ENCODE assay signal across 10 mouse cellular contexts in genomic region chr8:12396501-12397345, GRCm38 (mm10). TPM values are rescaled to one million over a fixed set of nuclear protein-coding genes. Genes with fewer than 3 reads are reported as not detected.
DNase-seq lines count a peak whose midpoint lies in the region; ATAC-seq and TF ChIP-seq lines count a peak whose summit lies in the region.
"Had no signal": no experiment of that assay in that cellular context is flagged by ENCODE, and none has a peak within 500 bp of the region (broad histone marks: within the 10 kb centered on the region; RNA-seq: fewer than 3 reads in every experiment).

No protein-coding gene starts in this region.

- peak overlapping the region; percentile 29 for H3K4me3 ChIP-seq in liver, embryonic 11.5 days (ENCODE audit: low read depth, low read length)
- H3K4me3 ChIP-seq in embryonic facial prominence, embryonic 13.5 days = peak overlapping the region; percentile 34
- H3K4me3 ChIP-seq in intestine, postnatal 0 days (ENCODE audit: low read depth, low read length) = peak overlapping the region; percentile 26
- peak overlapping the region; percentile 42 for H3K4me3 ChIP-seq in neural tube, embryonic 15.5 days (replicated peaks)
- H3K4me3 ChIP-seq: myocyte had no signal

- no peak overlapping the region for H3K9ac ChIP-seq in liver, embryonic 11.5 days (ENCODE audit: low read depth, low read length)
- H3K9ac ChIP-seq in embryonic facial prominence, embryonic 13.5 days = no peak overlapping the region
- H3K9ac ChIP-seq in intestine, postnatal 0 days (ENCODE audit: low read depth, low read length) = no peak overlapping the region
- H3K9ac ChIP-seq in neural tube, embryonic 15.5 days (replicated peaks) = peak overlapping the region; percentile 26

- 2% methylated on average over 104 of the region's 118 CpGs for WGBS in liver, embryonic 11.5 days
- WGBS in embryonic facial prominence, embryonic 13.5 days = under 1% methylated on average over 107 of the region's 118 CpGs
- under 1% methylated on average over 90 of the region's 118 CpGs for WGBS in intestine, postnatal 0 days
- under 1% methylated on average over 103 of the region's 118 CpGs for WGBS in neural tube, embryonic 15.5 days

- ATAC-seq in liver, embryonic 11.5 days (replicated peaks; ENCODE audit: low FRiP score) = no peak
- ATAC-seq in embryonic facial prominence, embryonic 13.5 days (ENCODE audit: insufficient number of reproducible peaks, insufficient read depth, low FRiP score, low TSS enrichment, low read depth) = no peak
- peak; percentile 25; the same call in 1 of the 2 replicates for ATAC-seq in intestine, postnatal 0 days
- peak; percentile 16; the same call in 1 of the 2 replicates for ATAC-seq in neural tube, embryonic 15.5 days (ENCODE audit: low FRiP score)

- no peaks in the 10 kb centered on the region for H3K36me3 ChIP-seq in liver, embryonic 11.5 days (ENCODE audit: control insufficient read depth, insufficient read depth, low read length)
- no peaks in the 10 kb centered on the region for H3K36me3 ChIP-seq in embryonic facial prominence, embryonic 13.5 days
- H3K36me3 ChIP-seq in intestine, postnatal 0 days (ENCODE audit: control insufficient read depth, insufficient read depth) = no peaks in the 10 kb centered on the region
- no peaks in the 10 kb centered on the region for H3K36me3 ChIP-seq in neural tube, embryonic 15.5 days

- no peaks in the 10 kb centered on the region for H3K9me3 ChIP-seq in liver, embryonic 11.5 days (ENCODE audit: control insufficient read depth, low read length)
- H3K9me3 ChIP-seq in embryonic facial prominence, embryonic 13.5 days = no peaks in the 10 kb centered on the region
- H3K9me3 ChIP-seq in intestine, postnatal 0 days (ENCODE audit: control insufficient read depth) = no peaks in the 10 kb centered on the region
- H3K9me3 ChIP-seq in neural tube, embryonic 15.5 days (replicated peaks) = no peaks in the 10 kb centered on the region

- H3K27ac ChIP-seq in liver, embryonic 11.5 days (ENCODE audit: low read depth, low read length) = no peak overlapping the region
- H3K27ac ChIP-seq in embryonic facial prominence, embryonic 13.5 days = no peak overlapping the region
- H3K27ac ChIP-seq in intestine, postnatal 0 days (ENCODE audit: low read depth, low read length) = no peak overlapping the region
- H3K27ac ChIP-seq in neural tube, embryonic 15.5 days (replicated peaks) = peak overlapping the region; percentile 75

- peak; percentile 52 for DNase-seq in liver, embryonic 11.5 days (ENCODE audit: low spot score)
- no peak for DNase-seq in liver
- no peak for DNase-seq in left cerebral cortex, adult 11 months (ENCODE audit: low spot score)
- DNase-seq in layer of hippocampus, postnatal 36 days = no peak
- DNase-seq in kidney, adult 8-10 months = no peak
- DNase-seq: gastrocnemius, postnatal 14 days had no signal

- peak overlapping the region; percentile 41 for H3K4me2 ChIP-seq in liver, embryonic 11.5 days
- peak overlapping the region; percentile 50 for H3K4me2 ChIP-seq in embryonic facial prominence, embryonic 13.5 days
- peak overlapping the region; percentile 44 for H3K4me2 ChIP-seq in intestine, postnatal 0 days (replicated peaks; ENCODE audit: low read depth)
- H3K4me2 ChIP-seq in neural tube, embryonic 15.5 days = peak overlapping the region; percentile 59

- peaks cover 2% of the 10 kb centered on the region for H3K4me1 ChIP-seq in liver, embryonic 11.5 days (replicated peaks; ENCODE audit: control insufficient read depth, insufficient read depth, low read length)
- H3K4me1 ChIP-seq in embryonic facial prominence, embryonic 13.5 days = peaks cover 29% of the 10 kb centered on the region
- H3K4me1 ChIP-seq in intestine, postnatal 0 days (replicated peaks; ENCODE audit: control insufficient read depth, insufficient read depth, low read length) = no peaks in the 10 kb centered on the region
- H3K4me1 ChIP-seq in neural tube, embryonic 15.5 days = peaks cover 38% of the 10 kb centered on the region

- H3K27me3 ChIP-seq in liver, embryonic 11.5 days (replicated peaks; ENCODE audit: control insufficient read depth, insufficient read depth, low read length) = peaks cover 98% of the 10 kb centered on the region
- peaks cover 98% of the 10 kb centered on the region for H3K27me3 ChIP-seq in embryonic facial prominence, embryonic 13.5 days
- H3K27me3 ChIP-seq in intestine, postnatal 0 days (replicated peaks; ENCODE audit: control insufficient read depth, insufficient read depth, low read length) = peaks cover 99% of the 10 kb centered on the region
- H3K27me3 ChIP-seq in neural tube, embryonic 15.5 days (replicated peaks) = peaks cover 83% of the 10 kb centered on the region

- TF ChIP-seq CTCF in intestine, postnatal 0 days (IDR thresholded peaks at IDR 0.05; ENCODE audit: low read depth) = no peak

RNA-seq across cellular contexts. Expression of gene Sox1, which starts 1.6 kb away (rescaled TPM):
- not detected in 2 replicates for polyA plus RNA-seq in liver, embryonic 11.5 days (2014; fragmentation: Nextera tagmentation; extraction: Ambion mirVana)
- not detected in 2 replicates for polyA plus RNA-seq in embryonic facial prominence, embryonic 13.5 days (2015; fragmentation: Nextera tagmentation; extraction: Ambion mirVana)
- not detected in 2 replicates for polyA plus RNA-seq in intestine, postnatal 0 days (2015; fragmentation: Nextera tagmentation; extraction: Ambion mirVana)
- 0.40 and 0.91 TPM in 2 replicates for polyA plus RNA-seq in neural tube, embryonic 15.5 days (2015; fragmentation: Nextera tagmentation; extraction: Ambion mirVana)
- total RNA-seq in layer of hippocampus, postnatal 36 days (2021) = 1 to 10 TPM; 9.7 to 10.0 TPM
- total RNA-seq: gastrocnemius, postnatal 14 days had no signal
- polyA plus RNA-seq: myocyte had no signal

Comparison
In these comparisons a context has a peak if more than half of its experiments do, and no peak if none do; other contexts are left out.
1. ATAC-seq: peak in intestine, postnatal 0 days (single experiment) and neural tube, embryonic 15.5 days (single experiment); none in liver, embryonic 11.5 days (single experiment) and embryonic facial prominence, embryonic 13.5 days (single experiment).
2. Peak in every context shown above with its lines, with median percentiles within 50 percentile points of each other: H3K4me2 ChIP-seq and H3K4me3 ChIP-seq.